Mouse (Mus musculus): ENCODE measurements around the gene Rps6. TPM values are rescaled to one million over a fixed set of nuclear protein-coding genes. Genes with fewer than 3 reads are reported as not detected.

The Rps6 gene
- polyA plus RNA-seq (2015; fragmentation: Nextera tagmentation; extraction: Ambion mirVana) = 302 and 307 TPM in 2 replicates

GRCm38 (mm10) chr4:86857113-86858069 is at the start of gene Rps6:
TSS of gene Rps6 (minus strand) at chr4:86857412.

GRCm38 (mm10) chr4:86874146-86874847 is 17.1 kb upstream of the Rps6 start, which contains the start of gene Acer2:
TSS of gene Acer2 (plus strand) at chr4:86874396.

Other genes with a start within 250 kb of the Rps6 start
- 3.9 and 4.2 TPM in 2 replicates for gene Haus6, start 245.4 kb downstream of the Rps6 start, polyA plus RNA-seq (2015; fragmentation: Nextera tagmentation; extraction: Ambion mirVana)
- gene Plin2, start 187.4 kb downstream of the Rps6 start, polyA plus RNA-seq (2015; fragmentation: Nextera tagmentation; extraction: Ambion mirVana) = 33.5 and 34.7 TPM in 2 replicates
- 2.4 and 3.1 TPM in 2 replicates for gene Dennd4c, start 108.9 kb downstream of the Rps6 start, polyA plus RNA-seq (2015; fragmentation: Nextera tagmentation; extraction: Ambion mirVana)
- gene Acer2, start 17.0 kb upstream of the Rps6 start, polyA plus RNA-seq (2015; fragmentation: Nextera tagmentation; extraction: Ambion mirVana) = 10.3 and 10.9 TPM in 2 replicates

Data from neural tube, postnatal 0 days (tissue).